Mouse (Mus musculus) limb, embryonic 12.5 days (tissue): ENCODE results near the gene Prkag2. TPM values are rescaled to one million over a fixed set of nuclear protein-coding genes. Genes with fewer than 3 reads are reported as not detected.

Experiments used
- ATAC-seq: fragments of 200-750 bp; cut with Nextera tagmentation; 2 replicates; pipeline ENCODE4 v1.8.0; 2017; ENCODE audit warnings: low read depth, moderate TSS enrichment; ENCODE audit not compliant: insufficient number of reproducible peaks, insufficient read depth, low FRiP score, low TSS enrichment
- H3K27ac ChIP-seq: fragments of 300-500 bp; sonication (generic); 2 replicates; pipeline ENCODE4 v1.5.1; 2016; ENCODE audit warnings: mild to moderate bottlenecking, moderate library complexity
- H3K27me3 ChIP-seq: fragments of 300-500 bp; sonication (generic); 2 replicates; pipeline ENCODE4 v1.6.1; 2016; ENCODE audit warnings: mild to moderate bottlenecking, moderate library complexity
- H3K36me3 ChIP-seq: fragments of 300-500 bp; sonication (generic); 2 replicates; pipeline ENCODE4 v1.6.1; 2016; ENCODE audit warnings: mild to moderate bottlenecking, moderate library complexity
- H3K4me1 ChIP-seq: fragments of 300-500 bp; sonication (generic); replicated peaks from 2 replicates; pipeline ENCODE4 v1.6.1; 2016
- H3K4me2 ChIP-seq: fragments of 300-500 bp; sonication (generic); 2 replicates; pipeline ENCODE4 v1.6.1; 2016; ENCODE audit warnings: mild to moderate bottlenecking, moderate library complexity
- H3K4me3 ChIP-seq: fragments of 300-500 bp; sonication (generic); replicated peaks from 2 replicates; pipeline ENCODE4 v1.5.1; 2016; ENCODE audit warnings: mild to moderate bottlenecking
- H3K9ac ChIP-seq: fragments of 300-500 bp; sonication (generic); replicated peaks from 2 replicates; pipeline ENCODE4 v1.6.1; 2016; ENCODE audit warnings: mild to moderate bottlenecking, moderate library complexity
- H3K9me3 ChIP-seq: fragments of 300-500 bp; sonication (generic); 2 replicates; pipeline ENCODE4 v1.6.1; 2016; ENCODE audit warnings: mild to moderate bottlenecking, moderate library complexity
- WGBS: fragments of 180-500 bp; shearing (Covaris S2); methylation state at CpG from one replicate; pipeline ENCODE4 v1.1.7; 2016; 5-methylcytosine and 5-hydroxymethylcytosine counted together
- polyA plus RNA-seq: library from polyadenylated mRNA; unstranded; fragments of >200 nt; fragmentation: Nextera tagmentation; extraction: Ambion mirVana; gene quantifications from 2 replicates; pipeline ENCODE4 v1.2.1, GENCODE M21; 2016

The Prkag2 gene
- polyA plus RNA-seq, 1 experiment from 2014 or later = 24.1 TPM

GRCm38 (mm10) chr5:25022904-25023303 is 77.5 kb downstream of the Prkag2 start:
- 53% methylated on average over 4 of the region's 4 CpGs for WGBS
- Histone ChIP-seq H3K4me3 (no peak overlapping the region), H3K27me3 (no peaks in the 10 kb centered on the region), H3K9ac (no peak overlapping the region), H3K27ac (no peak overlapping the region), H3K36me3 (no peaks in the 10 kb centered on the region), H3K4me2 (no peak overlapping the region), H3K9me3 (no peaks in the 10 kb centered on the region), H3K4me1 (no peaks in the 10 kb centered on the region)
- no peak for ATAC-seq

GRCm38 (mm10) chr5:25019221-25019620 is 81.2 kb downstream of the Prkag2 start:
- Histone ChIP-seq H3K9me3 (no peaks in the 10 kb centered on the region), H3K9ac (no peak overlapping the region), H3K27me3 (no peaks in the 10 kb centered on the region), H3K4me1 (no peaks in the 10 kb centered on the region), H3K36me3 (no peaks in the 10 kb centered on the region), H3K4me3 (no peak overlapping the region), H3K4me2 (no peak overlapping the region), H3K27ac (no peak overlapping the region)
- no peak for ATAC-seq
- WGBS = 79% methylated on average over 6 of the region's 6 CpGs

DNA sequence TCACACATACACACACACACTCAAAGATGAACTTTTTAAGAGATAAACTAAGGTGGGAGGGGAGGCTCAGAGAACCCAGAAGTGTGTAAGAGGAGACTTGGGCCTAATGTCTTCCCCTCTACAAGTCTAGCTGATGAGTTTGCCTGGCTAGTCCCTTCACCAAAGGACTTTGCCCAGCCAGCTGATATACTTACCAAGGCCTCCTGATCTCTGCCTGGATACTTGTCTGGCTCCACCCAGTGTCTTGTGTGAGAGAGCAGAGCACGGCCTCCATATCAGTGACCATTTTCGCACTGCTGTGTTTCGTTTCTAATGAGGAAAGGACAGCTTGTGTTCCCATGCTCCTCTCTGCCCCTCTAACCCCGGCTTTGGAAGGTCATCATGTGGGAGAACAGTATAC is 88.3 kb downstream of the Prkag2 start:
- Histone ChIP-seq H3K27ac (no peak overlapping the region), H3K36me3 (no peaks in the 10 kb centered on the region), H3K4me3 (no peak overlapping the region), H3K27me3 (peaks cover 10% of the 10 kb centered on the region), H3K9me3 (no peaks in the 10 kb centered on the region), H3K4me2 (no peak overlapping the region), H3K4me1 (peaks cover 34% of the 10 kb centered on the region), H3K9ac (no peak overlapping the region)
- ATAC-seq = no peak
- 85% methylated on average over 4 of the region's 4 CpGs for WGBS

DNA sequence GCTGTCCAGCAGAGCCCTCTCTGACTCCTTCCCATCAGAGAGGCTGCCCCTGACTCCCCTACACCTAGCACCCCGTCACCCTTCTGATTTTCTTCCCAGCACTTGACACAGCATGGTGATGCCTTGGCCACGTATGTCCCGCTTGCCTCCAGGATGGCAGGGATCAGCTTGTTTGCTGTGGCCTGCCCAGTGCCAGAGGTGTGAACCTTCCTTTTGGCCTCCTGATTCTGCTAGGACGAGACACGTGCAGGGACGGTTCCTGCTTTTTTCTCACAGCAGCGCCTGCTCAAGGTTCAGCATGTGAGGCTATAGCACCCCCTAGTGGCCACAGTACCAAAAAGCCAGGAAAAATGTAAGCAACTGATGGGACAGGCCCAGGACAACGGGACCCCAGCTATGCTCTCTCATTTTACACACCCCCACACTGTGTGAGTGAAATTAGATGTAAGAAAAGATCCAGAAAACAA is 89.4 kb downstream of the Prkag2 start:
- H3K27ac ChIP-seq = no peak overlapping the region
- H3K9ac ChIP-seq = no peak overlapping the region
- peak overlapping the region; percentile 39 for H3K4me2 ChIP-seq
- H3K4me1 ChIP-seq = peaks cover 39% of the 10 kb centered on the region
- 7% methylated on average over 8 of the region's 8 CpGs for WGBS
- peak; percentile 43; the same call in 1 of the 2 replicates for ATAC-seq
- H3K9me3 ChIP-seq = no peaks in the 10 kb centered on the region
- peaks cover 10% of the 10 kb centered on the region for H3K27me3 ChIP-seq
- H3K4me3 ChIP-seq = no peak overlapping the region
- H3K36me3 ChIP-seq = no peaks in the 10 kb centered on the region

- Histone ChIP-seq H3K4me2 (peak overlapping the region; percentile 39), H3K27ac (no peak overlapping the region)
Measured at GRCm38 (mm10) chr5:25010438-25010892, 90.0 kb downstream of the Prkag2 start.

GRCm38 (mm10) chr5:25009770-25010169 is 90.7 kb downstream of the Prkag2 start:
- Histone ChIP-seq H3K9me3 (no peaks in the 10 kb centered on the region), H3K9ac (no peak overlapping the region), H3K4me2 (no peak overlapping the region), H3K27ac (no peak overlapping the region), H3K4me1 (peaks cover 39% of the 10 kb centered on the region), H3K27me3 (peaks cover 10% of the 10 kb centered on the region), H3K36me3 (no peaks in the 10 kb centered on the region), H3K4me3 (no peak overlapping the region)
- ATAC-seq = no peak
- 45% methylated on average over 3 of the region's 3 CpGs for WGBS

More at GRCm38 (mm10) chr5:25010438-25010892, 90.0 kb downstream of the Prkag2 start:
- 1% methylated on average over 9 of the region's 9 CpGs for WGBS
- Histone ChIP-seq H3K4me1 (peaks cover 39% of the 10 kb centered on the region), H3K9ac (no peak overlapping the region), H3K9me3 (no peaks in the 10 kb centered on the region), H3K36me3 (no peaks in the 10 kb centered on the region), H3K4me3 (no peak overlapping the region), H3K27me3 (peaks cover 10% of the 10 kb centered on the region)
- 0 out of 2 replicates have a peak, but pooled peaks have one; percentile 24 for ATAC-seq

- Histone ChIP-seq H3K9ac (no peak overlapping the region), H3K4me2 (peak overlapping the region; percentile 41)
Measured at GRCm38 (mm10) chr5:25008966-25009365, 91.5 kb downstream of the Prkag2 start.

DNA sequence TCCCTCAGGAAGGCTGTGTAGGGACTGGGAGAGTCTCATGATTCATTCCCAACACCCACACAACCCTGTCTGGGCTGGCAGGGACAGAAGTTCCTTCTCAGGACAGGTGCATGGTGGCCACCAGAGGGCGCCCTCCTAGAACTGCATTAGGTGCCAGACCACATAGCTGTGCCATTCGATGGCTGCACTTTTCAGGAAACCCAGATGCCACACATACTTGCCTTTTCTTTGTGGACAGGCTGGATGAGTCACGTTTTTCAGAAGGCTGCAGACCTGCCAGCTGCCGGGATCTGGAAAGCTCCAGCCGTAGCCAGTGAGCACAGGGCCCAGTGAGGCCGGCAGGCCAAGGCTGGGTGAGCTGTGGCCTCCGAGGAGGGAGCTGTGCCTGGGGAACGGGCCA is 93.6 kb downstream of the Prkag2 start:
- Histone ChIP-seq H3K27me3 (peaks cover 10% of the 10 kb centered on the region), H3K27ac (no peak overlapping the region), H3K4me2 (no peak overlapping the region), H3K4me3 (no peak overlapping the region), H3K36me3 (no peaks in the 10 kb centered on the region), H3K9ac (no peak overlapping the region), H3K9me3 (0 out of 2 replicates have a peak, but pooled peaks cover 6% of the 10 kb centered on the region), H3K4me1 (peaks cover 39% of the 10 kb centered on the region)
- ATAC-seq = no peak
- WGBS = 47% methylated on average over 8 of the region's 8 CpGs

More at GRCm38 (mm10) chr5:25008966-25009365, 91.5 kb downstream of the Prkag2 start:
- no peaks in the 10 kb centered on the region for H3K36me3 ChIP-seq
- WGBS = 27% methylated on average over 3 of the region's 3 CpGs
- H3K4me3 ChIP-seq = no peak overlapping the region
- no peak for ATAC-seq
- H3K27me3 ChIP-seq = peaks cover 10% of the 10 kb centered on the region
- peak overlapping the region; percentile 89 for H3K27ac ChIP-seq
- H3K9me3 ChIP-seq = 0 out of 2 replicates have a peak, but pooled peaks cover under 1% of the 10 kb centered on the region
- H3K4me1 ChIP-seq = peaks cover 39% of the 10 kb centered on the region

DNA sequence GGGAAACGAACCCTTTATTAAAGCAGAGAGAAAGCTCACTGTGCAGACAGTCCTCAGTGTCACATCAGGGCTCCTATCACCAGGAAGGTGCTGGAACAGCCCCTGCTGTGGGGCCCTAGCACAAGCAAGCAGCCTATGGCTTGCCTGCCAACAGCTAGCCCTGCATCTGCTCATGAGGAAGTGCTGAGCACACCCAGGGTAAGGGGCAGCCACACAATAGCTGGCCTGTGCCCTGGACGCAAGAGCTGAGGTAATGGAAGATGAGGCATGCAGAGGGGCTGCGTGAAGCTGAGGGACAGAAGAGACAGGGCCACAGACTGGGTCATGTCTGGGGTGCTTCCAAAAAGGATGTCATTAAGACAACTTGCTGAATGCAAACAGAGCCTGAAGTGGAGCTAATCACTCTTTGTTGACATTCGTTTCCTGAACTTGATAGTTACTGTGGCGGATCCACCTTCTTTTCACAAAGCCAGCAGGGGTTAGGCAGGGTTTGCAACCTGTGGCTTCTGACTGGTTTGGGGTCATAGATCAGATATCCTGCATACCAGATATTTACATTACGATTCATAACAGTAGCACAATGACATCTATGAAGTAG is 94.8 kb downstream of the Prkag2 start:
- no peaks in the 10 kb centered on the region for H3K36me3 ChIP-seq
- peaks cover 10% of the 10 kb centered on the region for H3K27me3 ChIP-seq
- 41% methylated on average over 6 of the region's 6 CpGs for WGBS
- ATAC-seq = no peak
- H3K9ac ChIP-seq = no peak overlapping the region
- no peak overlapping the region for H3K4me2 ChIP-seq
- no peak overlapping the region for H3K4me3 ChIP-seq
- no peak overlapping the region for H3K27ac ChIP-seq
- peaks cover 42% of the 10 kb centered on the region for H3K4me1 ChIP-seq
- H3K9me3 ChIP-seq = 0 out of 2 replicates have a peak, but pooled peaks cover 6% of the 10 kb centered on the region

GRCm38 (mm10) chr5:25001391-25001794 is 99.0 kb downstream of the Prkag2 start:
- H3K27ac ChIP-seq = no peak overlapping the region
- no peaks in the 10 kb centered on the region for H3K27me3 ChIP-seq
- H3K9ac ChIP-seq = no peak overlapping the region
- H3K36me3 ChIP-seq = no peaks in the 10 kb centered on the region
- H3K4me1 ChIP-seq = peaks cover 8% of the 10 kb centered on the region
- ATAC-seq = no peak
- no peak overlapping the region for H3K4me3 ChIP-seq
- H3K4me2 ChIP-seq = no peak overlapping the region
- 0 out of 2 replicates have a peak, but pooled peaks cover 6% of the 10 kb centered on the region for H3K9me3 ChIP-seq
- 36% methylated on average over 8 of the region's 8 CpGs for WGBS

- H3K4me1 ChIP-seq = peaks cover 18% of the 10 kb centered on the region
- H3K9me3 ChIP-seq = 0 out of 2 replicates have a peak, but pooled peaks cover 6% of the 10 kb centered on the region
- no peak overlapping the region for H3K4me3 ChIP-seq
- no peaks in the 10 kb centered on the region for H3K27me3 ChIP-seq
- H3K4me2 ChIP-seq = no peak overlapping the region
- no peak overlapping the region for H3K27ac ChIP-seq
- no peaks in the 10 kb centered on the region for H3K36me3 ChIP-seq
- no peak for ATAC-seq
- no peak overlapping the region for H3K9ac ChIP-seq
- 88% methylated on average over 4 of the region's 4 CpGs for WGBS
Measured at GRCm38 (mm10) chr5:24999351-24999750, 101.1 kb downstream of the Prkag2 start.
